Mouse (Mus musculus) E14TG2a.4 (cell line): ENCODE measurements around the gene Adgrl3.

ENCODE experiments used
- H3K27me3 ChIP-seq: 2 replicates; pipeline ENCODE4 v1.6.1; 2014; ENCODE audit warnings: low read length, control low read depth; ENCODE audit not compliant: insufficient read depth
- H3K36me3 ChIP-seq: 2 replicates; pipeline ENCODE4 v1.6.1; 2014; ENCODE audit warnings: low read length, control low read depth; ENCODE audit not compliant: insufficient read depth
- H3K4me1 ChIP-seq: replicated peaks from 2 replicates; pipeline ENCODE4 v1.6.1; 2014; ENCODE audit warnings: low read depth, low read length, control low read depth
- H3K4me3 ChIP-seq: replicated peaks from 2 replicates; pipeline ENCODE4 v1.5.1; 2014; ENCODE audit warnings: mild to moderate bottlenecking, low read length
- H3K9me3 ChIP-seq: 2 replicates; pipeline ENCODE4 v1.6.1; 2014; ENCODE audit warnings: low read length, control low read depth
- CTCF ChIP-seq: conservative IDR thresholded peaks from 2 replicates; pipeline ENCODE4 v1.5.1; 2014; ENCODE audit warnings: low read length
- NANOG ChIP-seq: IDR thresholded peaks from 2 replicates; pipeline ENCODE4 v1.6.1; 2014; ENCODE audit warnings: borderline replicate concordance, low read length, mixed read lengths
- POU5F1 ChIP-seq: IDR thresholded peaks from 2 replicates; pipeline ENCODE4 v1.6.1; 2014; ENCODE audit warnings: low read length, borderline replicate concordance

Gene Adgrl3

GRCm38 (mm10) chr5:81661611-81662390 lies 641.9 kb downstream of the Adgrl3 start:
- Histone ChIP-seq H3K9me3 (no peaks in the 10 kb centered on the region), H3K27me3 (peaks cover 6% of the 10 kb centered on the region), H3K4me1 (peaks cover 11% of the 10 kb centered on the region), H3K4me3 (no peak overlapping the region), H3K36me3 (no peaks in the 10 kb centered on the region)
- TF ChIP-seq NANOG (peak; percentile 77), POU5F1 (no peak; the same call in 1 of the 2 replicates)

DNA sequence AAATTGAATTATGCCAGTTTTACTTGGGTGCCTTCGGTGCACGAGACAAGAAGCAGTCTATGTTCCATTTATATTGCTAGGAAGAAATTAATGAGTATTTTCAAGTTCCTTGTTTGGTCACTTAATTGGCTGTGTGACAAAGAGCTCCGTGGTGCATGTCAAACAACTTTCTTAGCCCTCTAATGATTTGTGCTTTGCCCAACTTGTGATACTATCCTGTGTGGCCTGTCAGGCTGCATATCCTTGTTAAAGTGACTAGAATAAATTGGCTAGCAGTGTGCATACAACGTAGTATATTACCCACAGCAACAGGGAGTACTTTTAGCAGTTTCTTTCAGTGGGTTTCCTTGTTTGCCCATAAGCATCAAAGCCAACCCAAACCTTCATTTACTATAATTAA lies 651.1 kb downstream of the Adgrl3 start:
- H3K9me3 ChIP-seq: no peaks in the 10 kb centered on the region

DNA sequence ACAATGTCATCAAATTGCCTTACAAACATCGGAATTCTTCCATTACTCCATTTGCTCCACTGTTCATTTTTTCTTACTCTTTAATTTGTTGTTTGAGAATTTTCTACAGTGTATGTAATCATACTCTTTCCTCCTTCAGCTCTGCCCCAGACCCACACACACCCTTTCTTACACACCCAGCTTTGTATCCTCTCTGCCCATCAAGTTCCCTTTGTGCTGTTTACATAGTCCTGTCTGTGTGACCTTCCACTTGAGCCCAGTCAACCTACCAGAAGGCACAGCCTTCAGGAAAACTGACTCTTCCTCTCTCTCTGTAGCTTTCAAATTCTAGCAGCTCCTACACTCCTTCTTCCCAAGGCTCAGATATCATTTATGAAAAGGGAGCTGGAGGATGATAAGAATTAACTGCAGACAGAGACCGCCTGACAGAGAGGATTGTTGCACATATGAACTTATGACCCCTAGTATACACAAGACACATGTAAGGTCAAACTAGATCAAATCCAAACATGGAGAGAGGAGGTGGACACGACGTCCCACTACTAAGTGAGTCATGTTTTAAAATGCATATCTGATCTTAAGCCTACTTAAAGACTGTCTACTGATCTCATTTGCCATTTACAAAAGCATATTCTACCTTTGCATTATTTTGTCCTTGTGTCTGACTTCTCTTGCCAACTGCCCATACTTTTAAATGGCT lies 654.5 kb downstream of the Adgrl3 start:
- TF ChIP-seq CTCF (no peak), POU5F1 (no peak), NANOG (no peak)
- Histone ChIP-seq H3K9me3 (no peaks in the 10 kb centered on the region), H3K4me1 (no peaks in the 10 kb centered on the region), H3K27me3 (no peaks in the 10 kb centered on the region), H3K36me3 (no peaks in the 10 kb centered on the region), H3K4me3 (no peak overlapping the region)

More for the DNA sequence above, 651.1 kb downstream of the Adgrl3 start:
- no peak overlapping the region for H3K4me3 ChIP-seq
- no peaks in the 10 kb centered on the region for H3K36me3 ChIP-seq
- H3K27me3 ChIP-seq: no peaks in the 10 kb centered on the region
- TF ChIP-seq CTCF: no peak
- no peak for TF ChIP-seq NANOG
- no peak for TF ChIP-seq POU5F1
- no peaks in the 10 kb centered on the region for H3K4me1 ChIP-seq

- no peaks in the 10 kb centered on the region for H3K9me3 ChIP-seq
- no peaks in the 10 kb centered on the region for H3K27me3 ChIP-seq
- no peak overlapping the region for H3K4me3 ChIP-seq
- no peaks in the 10 kb centered on the region for H3K36me3 ChIP-seq
- H3K4me1 ChIP-seq: no peaks in the 10 kb centered on the region
- no peak for TF ChIP-seq NANOG
- TF ChIP-seq POU5F1: no peak
- no peak for TF ChIP-seq CTCF
Measured at GRCm38 (mm10) chr5:81674975-81675371, 655.0 kb downstream of the Adgrl3 start.

DNA sequence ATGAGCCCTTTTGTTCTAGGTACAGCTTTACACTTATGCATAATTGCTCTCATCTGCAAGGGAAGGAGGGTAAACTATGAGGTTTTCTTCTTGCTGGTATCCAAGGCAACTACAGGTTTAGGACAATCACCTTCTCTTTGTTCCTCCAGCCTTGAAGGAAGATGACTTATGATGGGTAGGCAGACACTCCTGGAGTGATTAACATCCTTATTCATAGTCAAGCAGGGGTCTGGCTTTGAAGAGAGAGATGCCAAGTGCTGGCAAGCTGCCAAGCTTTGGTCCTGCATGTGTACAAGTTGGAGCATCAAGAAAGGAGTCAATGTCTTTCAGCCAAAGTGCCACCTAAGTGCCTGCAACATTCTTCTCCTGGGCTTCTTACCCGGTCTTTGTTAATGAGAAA lies 657.0 kb downstream of the Adgrl3 start:
- H3K27me3 ChIP-seq: no peaks in the 10 kb centered on the region
- no peak overlapping the region for H3K4me3 ChIP-seq
- no peaks in the 10 kb centered on the region for H3K4me1 ChIP-seq
- H3K9me3 ChIP-seq: no peaks in the 10 kb centered on the region
- no peaks in the 10 kb centered on the region for H3K36me3 ChIP-seq
- TF ChIP-seq NANOG (peak; percentile 72; the same call in 1 of the 2 replicates), CTCF (no peak)

GRCm38 (mm10) chr5:81686206-81686605 lies 666.3 kb downstream of the Adgrl3 start:
- no peak overlapping the region for H3K4me3 ChIP-seq
- H3K4me1 ChIP-seq: no peaks in the 10 kb centered on the region
- H3K36me3 ChIP-seq: no peaks in the 10 kb centered on the region
- TF ChIP-seq NANOG (no peak), POU5F1 (no peak), CTCF (no peak)
- H3K27me3 ChIP-seq: no peaks in the 10 kb centered on the region
- H3K9me3 ChIP-seq: no peaks in the 10 kb centered on the region

DNA sequence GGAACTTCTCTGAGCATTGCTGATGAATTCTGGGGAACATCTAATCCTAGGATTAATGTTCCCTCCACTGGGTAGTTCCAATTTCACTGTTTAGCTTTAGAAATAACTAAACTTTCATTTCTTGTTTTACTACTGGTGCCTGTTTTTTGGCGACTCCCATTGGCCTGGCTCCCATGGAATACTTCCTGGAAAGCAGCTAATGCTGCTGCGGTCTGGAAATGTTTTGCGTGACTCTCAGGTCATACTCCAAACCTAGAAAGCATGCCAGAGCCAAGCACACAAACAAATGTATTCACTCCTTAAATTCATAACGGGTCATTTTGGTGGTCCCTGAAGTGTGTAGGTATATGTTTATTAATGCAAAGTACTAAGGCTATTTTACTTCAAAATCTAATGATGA lies 666.9 kb downstream of the Adgrl3 start:
- TF ChIP-seq CTCF (no peak), POU5F1 (no peak), NANOG (no peak)
- H3K9me3 ChIP-seq: no peaks in the 10 kb centered on the region

GRCm38 (mm10) chr5:81729620-81730019 lies 709.7 kb downstream of the Adgrl3 start:
- H3K36me3 ChIP-seq: no peaks in the 10 kb centered on the region
- H3K9me3 ChIP-seq: no peaks in the 10 kb centered on the region
- no peak for TF ChIP-seq CTCF
- no peak overlapping the region for H3K4me3 ChIP-seq
- H3K4me1 ChIP-seq: no peaks in the 10 kb centered on the region
- H3K27me3 ChIP-seq: no peaks in the 10 kb centered on the region

More for the DNA sequence above, 666.9 kb downstream of the Adgrl3 start:
- no peak overlapping the region for H3K4me3 ChIP-seq
- H3K36me3 ChIP-seq: no peaks in the 10 kb centered on the region
- H3K4me1 ChIP-seq: no peaks in the 10 kb centered on the region
- no peaks in the 10 kb centered on the region for H3K27me3 ChIP-seq

DNA sequence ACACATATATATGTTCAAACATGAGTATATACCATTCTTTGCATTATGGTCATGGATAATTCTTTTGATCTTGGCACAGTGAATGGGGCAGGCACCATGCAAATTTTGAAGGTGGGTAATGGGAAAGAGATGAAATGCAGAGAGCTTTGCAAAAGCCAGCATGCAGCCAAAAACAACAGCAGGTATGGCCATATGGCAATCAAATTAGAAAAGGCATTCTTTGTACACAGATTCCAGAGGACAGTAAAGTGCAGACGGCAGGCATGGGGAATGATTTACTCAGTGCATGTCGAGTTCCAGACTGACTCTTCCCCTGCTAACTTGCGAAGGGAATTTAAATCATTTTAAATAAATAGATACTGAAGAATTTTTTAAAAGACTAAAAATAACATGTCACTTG lies 716.1 kb downstream of the Adgrl3 start:
- no peaks in the 10 kb centered on the region for H3K9me3 ChIP-seq
- no peak for TF ChIP-seq NANOG
- no peak for TF ChIP-seq CTCF
- TF ChIP-seq POU5F1: no peak
- H3K36me3 ChIP-seq: no peaks in the 10 kb centered on the region
- no peak overlapping the region for H3K4me3 ChIP-seq
- no peaks in the 10 kb centered on the region for H3K27me3 ChIP-seq
- no peaks in the 10 kb centered on the region for H3K4me1 ChIP-seq
